Mouse (Mus musculus): ENCODE results near the gene Chka.

The Chka gene

GRCm38 (mm10) chr19:3851502-3851962 lies at the start of gene Chka:
Gene Chka (plus strand): TSS chr19:3851773.
- DNase-seq (ENCODE audit: low spot score) = peak; percentile 99

- no peak for DNase-seq (ENCODE audit: low spot score)
Observed at GRCm38 (mm10) chr19:3805526-3805925, 46.0 kb upstream of the Chka start.

- DNase-seq (ENCODE audit: low spot score) = no peak
Observed at GRCm38 (mm10) chr19:3810536-3811233, 40.9 kb upstream of the Chka start.

- DNase-seq (ENCODE audit: low spot score) = no peak
Observed at GRCm38 (mm10) chr19:3814461-3814860, 37.1 kb upstream of the Chka start.

GRCm38 (mm10) chr19:3815824-3816223 lies 35.7 kb upstream of the Chka start:
- no peak for DNase-seq (ENCODE audit: low spot score)

GRCm38 (mm10) chr19:3819080-3819479 lies 32.5 kb upstream of the Chka start:
- DNase-seq (ENCODE audit: low spot score) = no peak

GRCm38 (mm10) chr19:3819899-3820444 lies 31.6 kb upstream of the Chka start:
- DNase-seq (ENCODE audit: low spot score) = no peak

- DNase-seq (ENCODE audit: low spot score) = no peak
Observed at GRCm38 (mm10) chr19:3825044-3825443, 26.5 kb upstream of the Chka start.

GRCm38 (mm10) chr19:3829863-3830262 lies 21.7 kb upstream of the Chka start:
- no peak for DNase-seq (ENCODE audit: low spot score)

GRCm38 (mm10) chr19:3831716-3832115 lies 19.9 kb upstream of the Chka start:
- no peak for DNase-seq (ENCODE audit: low spot score)

- DNase-seq (ENCODE audit: low spot score) = peak; percentile 30
Observed at GRCm38 (mm10) chr19:3832851-3833353, 18.7 kb upstream of the Chka start.

- DNase-seq (ENCODE audit: low spot score) = no peak
Observed at GRCm38 (mm10) chr19:3834301-3834700, 17.3 kb upstream of the Chka start.

GRCm38 (mm10) chr19:3836791-3837190 lies 14.8 kb upstream of the Chka start:
- DNase-seq (ENCODE audit: low spot score) = no peak

- no peak for DNase-seq (ENCODE audit: low spot score)
Observed at GRCm38 (mm10) chr19:3838931-3839330, 12.6 kb upstream of the Chka start.

- no peak for DNase-seq (ENCODE audit: low spot score)
Observed at GRCm38 (mm10) chr19:3839686-3840085, 11.9 kb upstream of the Chka start.

- no peak for DNase-seq (ENCODE audit: low spot score)
Observed at GRCm38 (mm10) chr19:3840214-3840651, 11.3 kb upstream of the Chka start.

- DNase-seq (ENCODE audit: low spot score) = no peak
Observed at GRCm38 (mm10) chr19:3840685-3841084, 10.9 kb upstream of the Chka start.

GRCm38 (mm10) chr19:3842359-3843148 lies 9.0 kb upstream of the Chka start:
- DNase-seq (ENCODE audit: low spot score) = no peak

GRCm38 (mm10) chr19:3843629-3844028 lies 7.9 kb upstream of the Chka start:
- DNase-seq (ENCODE audit: low spot score) = no peak

- DNase-seq (ENCODE audit: low spot score) = no peak
Observed at GRCm38 (mm10) chr19:3844836-3845235, 6.7 kb upstream of the Chka start.

GRCm38 (mm10) chr19:3845339-3845738 lies 6.2 kb upstream of the Chka start:
- DNase-seq (ENCODE audit: low spot score) = no peak

GRCm38 (mm10) chr19:3845803-3846406 lies 5.7 kb upstream of the Chka start:
- no peak for DNase-seq (ENCODE audit: low spot score)

Data from retina, embryonic 14.5 days (tissue).